Mouse (Mus musculus): ENCODE results near the gene Sult1b1. TPM values are rescaled to one million over a fixed set of nuclear protein-coding genes. Genes with fewer than 3 reads are reported as not detected.

The Sult1b1 gene
- not detected in 2 replicates for polyA plus RNA-seq (2014; fragmentation: Nextera tagmentation; extraction: Ambion mirVana)

DNA sequence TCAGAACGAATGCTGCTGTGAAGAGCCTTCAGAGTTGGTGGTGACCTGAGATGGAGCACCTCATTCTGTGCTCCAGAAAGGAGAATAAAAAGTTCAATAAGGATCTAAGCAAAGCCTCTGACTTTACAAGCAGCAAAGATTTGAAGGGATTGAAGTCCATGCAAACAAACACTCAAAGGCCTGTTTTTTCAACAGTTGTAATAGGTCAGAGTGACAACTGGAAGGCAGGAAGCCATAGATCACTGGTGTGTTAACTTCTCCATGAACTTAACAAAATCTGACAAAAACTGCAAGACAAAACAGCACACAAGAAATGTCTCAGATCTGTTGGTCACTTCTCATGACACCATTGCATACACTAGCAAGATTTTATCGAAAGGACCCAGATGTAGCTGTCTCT lies at the start of gene Sult1b1:
Sult1b1 (minus strand) TSS at position 85 of the 400 bp plus-strand sequence.
- no peak within 1 kb of the TSS for H3K9ac ChIP-seq (ENCODE audit: low read depth, low read length)
- ATAC-seq (replicated peaks; ENCODE audit: insufficient number of reproducible peaks, low FRiP score, low TSS enrichment) = no peak
- no peaks in the 10 kb centered on the region for H3K4me1 ChIP-seq (ENCODE audit: control insufficient read depth, insufficient read depth, low read length)
- H3K4me3 ChIP-seq (ENCODE audit: low read depth, low read length) = no peak within 1 kb of the TSS
- no peaks in the 10 kb centered on the region for H3K27me3 ChIP-seq (ENCODE audit: control insufficient read depth, insufficient read depth, low read length)
- H3K36me3 ChIP-seq (ENCODE audit: control insufficient read depth, insufficient read depth, low read length) = no peaks in the 10 kb centered on the region
- H3K27ac ChIP-seq (ENCODE audit: low read depth, low read length) = no peak within 1 kb of the TSS
- H3K9me3 ChIP-seq (replicated peaks; ENCODE audit: control insufficient read depth, low read length) = no peaks in the 10 kb centered on the region
- no peak within 1 kb of the TSS for H3K4me2 ChIP-seq
- 85% methylated on average over 2 of the region's 2 CpGs for WGBS (ENCODE audit: insufficient replicate concordance)

DNA sequence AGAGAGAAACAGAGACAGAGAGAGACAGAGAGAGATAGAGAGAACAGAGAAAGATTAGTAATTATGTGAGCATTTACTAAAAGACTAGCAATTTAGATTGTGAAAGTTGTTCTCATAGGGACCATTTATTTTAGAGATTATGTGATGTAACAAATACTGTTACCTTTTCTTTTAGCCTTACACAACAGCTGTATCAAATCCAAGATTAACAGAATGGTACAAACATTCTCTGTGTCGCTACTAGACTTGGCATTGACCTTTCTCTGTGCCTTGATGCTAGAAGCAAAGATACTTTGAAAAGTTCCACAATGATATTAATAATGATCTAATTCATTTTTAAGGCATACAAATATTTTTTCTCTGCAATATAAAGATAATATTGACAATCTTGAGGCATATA lies 42.4 kb upstream of the Sult1b1 start:
- no peaks in the 10 kb centered on the region for H3K9me3 ChIP-seq (replicated peaks; ENCODE audit: control insufficient read depth, low read length)
- ATAC-seq (replicated peaks; ENCODE audit: insufficient number of reproducible peaks, low FRiP score, low TSS enrichment) = no peak
- 63% methylated on average over 1 of the region's 1 CpGs for WGBS (ENCODE audit: insufficient replicate concordance)

DNA sequence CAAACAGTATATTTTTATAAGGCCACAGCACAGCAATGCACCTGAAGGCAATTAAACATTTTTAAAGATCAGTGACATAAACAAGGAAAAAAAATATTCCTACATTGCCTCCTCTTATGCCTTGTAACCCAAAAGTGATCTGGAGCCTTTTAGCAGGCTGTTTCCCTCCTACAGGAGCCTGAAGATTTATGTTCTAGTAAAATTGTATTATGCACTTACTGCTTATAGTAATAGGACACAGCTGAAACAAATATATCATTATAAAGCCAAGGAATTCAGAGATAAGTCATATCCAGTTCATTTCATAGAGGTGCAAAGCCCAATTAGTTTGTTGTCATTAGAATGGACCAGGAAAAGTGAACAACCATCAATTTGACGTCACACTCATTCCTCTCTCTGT lies 36.2 kb upstream of the Sult1b1 start:
- Histone ChIP-seq H3K4me1 (ENCODE audit: control insufficient read depth, insufficient read depth, low read length) (no peaks in the 10 kb centered on the region), H3K4me3 (ENCODE audit: low read depth, low read length) (no peak overlapping the region), H3K36me3 (ENCODE audit: control insufficient read depth, insufficient read depth, low read length) (no peaks in the 10 kb centered on the region), H3K4me2 (no peak overlapping the region), H3K27ac (ENCODE audit: low read depth, low read length) (no peak overlapping the region), H3K9me3 (replicated peaks; ENCODE audit: control insufficient read depth, low read length) (no peaks in the 10 kb centered on the region), H3K9ac (ENCODE audit: low read depth, low read length) (no peak overlapping the region), H3K27me3 (ENCODE audit: control insufficient read depth, insufficient read depth, low read length) (no peaks in the 10 kb centered on the region)
- 52% methylated on average over 1 of the region's 1 CpGs for WGBS (ENCODE audit: insufficient replicate concordance)
- no peak for ATAC-seq (replicated peaks; ENCODE audit: insufficient number of reproducible peaks, low FRiP score, low TSS enrichment)

More for the DNA sequence above, 42.4 kb upstream of the Sult1b1 start:
- Histone ChIP-seq H3K27me3 (ENCODE audit: control insufficient read depth, insufficient read depth, low read length) (no peaks in the 10 kb centered on the region), H3K4me3 (ENCODE audit: low read depth, low read length) (no peak overlapping the region), H3K9ac (ENCODE audit: low read depth, low read length) (no peak overlapping the region), H3K36me3 (ENCODE audit: control insufficient read depth, insufficient read depth, low read length) (no peaks in the 10 kb centered on the region), H3K4me2 (no peak overlapping the region), H3K27ac (ENCODE audit: low read depth, low read length) (no peak overlapping the region), H3K4me1 (ENCODE audit: control insufficient read depth, insufficient read depth, low read length) (no peaks in the 10 kb centered on the region)

DNA sequence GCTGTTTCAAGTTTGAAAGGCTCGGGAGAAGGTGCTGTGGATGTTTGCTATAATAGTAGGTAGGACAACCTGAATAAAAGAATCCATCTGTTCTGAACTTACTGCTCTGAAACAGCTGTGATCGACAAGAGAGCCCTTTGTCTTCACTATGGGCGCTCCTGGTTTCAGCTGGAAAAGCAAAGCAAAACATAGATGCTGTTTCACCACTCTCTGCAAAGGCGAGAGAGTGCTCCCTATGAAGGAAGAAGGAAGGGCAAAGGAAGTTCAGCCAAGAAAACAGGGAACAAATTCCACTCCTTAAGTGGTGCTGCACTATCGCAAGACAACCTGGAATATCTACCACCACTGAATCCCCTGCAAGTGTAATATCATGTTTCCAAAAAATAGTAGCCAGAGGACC lies 35.5 kb upstream of the Sult1b1 start:
- no peaks in the 10 kb centered on the region for H3K27me3 ChIP-seq (ENCODE audit: control insufficient read depth, insufficient read depth, low read length)
- H3K36me3 ChIP-seq (ENCODE audit: control insufficient read depth, insufficient read depth, low read length) = no peaks in the 10 kb centered on the region
- ATAC-seq (replicated peaks; ENCODE audit: insufficient number of reproducible peaks, low FRiP score, low TSS enrichment) = no peak
- H3K4me2 ChIP-seq = no peak overlapping the region
- H3K9me3 ChIP-seq (replicated peaks; ENCODE audit: control insufficient read depth, low read length) = no peaks in the 10 kb centered on the region
- H3K4me3 ChIP-seq (ENCODE audit: low read depth, low read length) = no peak overlapping the region
- WGBS (ENCODE audit: insufficient replicate concordance) = 62% methylated on average over 5 of the region's 5 CpGs
- no peak overlapping the region for H3K9ac ChIP-seq (ENCODE audit: low read depth, low read length)
- H3K4me1 ChIP-seq (ENCODE audit: control insufficient read depth, insufficient read depth, low read length) = no peaks in the 10 kb centered on the region
- no peak overlapping the region for H3K27ac ChIP-seq (ENCODE audit: low read depth, low read length)

DNA sequence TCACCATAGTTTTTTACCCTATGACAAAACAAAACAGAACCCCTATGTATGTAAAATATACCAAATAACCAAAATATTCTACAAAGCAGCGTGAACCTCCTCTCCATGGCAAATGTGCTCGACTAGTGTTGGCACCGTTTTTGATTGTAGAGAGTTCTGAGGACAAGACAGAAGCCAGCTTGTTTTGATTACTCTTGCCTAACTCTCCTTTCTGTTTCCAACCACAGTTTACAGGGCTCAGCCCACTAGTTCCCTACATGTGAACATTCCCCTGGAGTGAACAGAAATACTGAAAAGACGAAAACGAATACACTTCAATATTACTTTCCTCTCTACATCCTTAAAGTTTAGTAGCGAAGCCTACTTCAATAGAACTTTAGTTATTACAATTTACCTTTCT lies 34.8 kb upstream of the Sult1b1 start:
- no peaks in the 10 kb centered on the region for H3K9me3 ChIP-seq (replicated peaks; ENCODE audit: control insufficient read depth, low read length)
- no peaks in the 10 kb centered on the region for H3K36me3 ChIP-seq (ENCODE audit: control insufficient read depth, insufficient read depth, low read length)
- H3K4me1 ChIP-seq (ENCODE audit: control insufficient read depth, insufficient read depth, low read length) = no peaks in the 10 kb centered on the region
- no peak for ATAC-seq (replicated peaks; ENCODE audit: insufficient number of reproducible peaks, low FRiP score, low TSS enrichment)
- 80% methylated on average over 6 of the region's 6 CpGs for WGBS (ENCODE audit: insufficient replicate concordance)
- no peak overlapping the region for H3K9ac ChIP-seq (ENCODE audit: low read depth, low read length)
- H3K27ac ChIP-seq (ENCODE audit: low read depth, low read length) = no peak overlapping the region
- H3K4me2 ChIP-seq = no peak overlapping the region
- no peak overlapping the region for H3K4me3 ChIP-seq (ENCODE audit: low read depth, low read length)
- H3K27me3 ChIP-seq (ENCODE audit: control insufficient read depth, insufficient read depth, low read length) = no peaks in the 10 kb centered on the region

DNA sequence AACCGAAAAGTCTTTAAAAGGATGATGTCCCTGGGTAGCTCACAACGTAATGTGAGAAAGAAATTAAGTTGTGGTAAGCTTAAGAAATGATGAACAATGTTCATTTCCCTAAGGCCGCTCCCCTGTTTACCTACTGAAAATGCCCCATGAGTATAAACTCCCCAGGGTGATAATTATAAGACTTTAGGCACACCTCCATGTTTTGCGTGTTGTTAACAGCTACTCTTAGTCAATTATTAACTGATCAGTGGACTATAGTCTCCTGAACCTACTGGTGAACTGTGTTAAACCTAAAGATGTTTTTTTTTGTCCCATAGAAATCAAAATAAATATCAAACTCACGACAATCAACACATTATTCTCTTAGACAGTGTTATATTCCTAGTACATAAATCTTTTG lies 30.9 kb upstream of the Sult1b1 start, which contains the start of gene Sult1d1:
Sult1d1 (minus strand) TSS at position 183 of the 400 bp plus-strand sequence.
- 74% methylated on average over 5 of the region's 5 CpGs for WGBS (ENCODE audit: insufficient replicate concordance)

DNA sequence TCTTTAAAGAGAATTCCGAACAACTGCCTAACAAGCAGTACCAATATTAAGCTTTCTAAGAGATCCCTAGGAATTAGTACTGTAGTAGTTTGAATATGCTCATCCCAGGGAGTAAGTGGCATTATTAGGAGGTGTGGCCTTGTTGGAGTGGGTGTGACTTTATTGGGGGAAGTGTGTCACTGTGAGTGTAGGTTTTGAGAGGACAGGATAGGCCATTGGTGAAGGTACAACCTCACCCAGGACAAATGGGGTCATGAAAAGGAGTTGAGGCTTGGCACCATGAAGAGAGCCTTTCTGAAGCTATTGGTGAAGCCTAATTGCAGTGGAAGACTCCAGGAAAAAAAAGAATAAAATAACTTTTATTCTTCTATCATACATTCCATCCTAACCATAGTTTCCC lies 29.3 kb upstream of the Sult1b1 start:
- H3K27me3 ChIP-seq (ENCODE audit: control insufficient read depth, insufficient read depth, low read length) = no peaks in the 10 kb centered on the region
- H3K9me3 ChIP-seq (replicated peaks; ENCODE audit: control insufficient read depth, low read length) = no peaks in the 10 kb centered on the region
- H3K27ac ChIP-seq (ENCODE audit: low read depth, low read length) = no peak overlapping the region
- no peak overlapping the region for H3K4me3 ChIP-seq (ENCODE audit: low read depth, low read length)
- 73% methylated on average over 1 of the region's 1 CpGs for WGBS (ENCODE audit: insufficient replicate concordance)
- no peaks in the 10 kb centered on the region for H3K4me1 ChIP-seq (ENCODE audit: control insufficient read depth, insufficient read depth, low read length)
- no peak overlapping the region for H3K4me2 ChIP-seq
- no peak overlapping the region for H3K9ac ChIP-seq (ENCODE audit: low read depth, low read length)
- ATAC-seq (replicated peaks; ENCODE audit: insufficient number of reproducible peaks, low FRiP score, low TSS enrichment) = no peak
- no peaks in the 10 kb centered on the region for H3K36me3 ChIP-seq (ENCODE audit: control insufficient read depth, insufficient read depth, low read length)

More for the DNA sequence above, 30.9 kb upstream of the Sult1b1 start, which contains the start of gene Sult1d1:
- H3K4me3 ChIP-seq (ENCODE audit: low read depth, low read length) = no peak within 1 kb of the TSS
- H3K4me2 ChIP-seq = no peak within 1 kb of the TSS
- no peak within 1 kb of the TSS for H3K27ac ChIP-seq (ENCODE audit: low read depth, low read length)
- no peaks in the 10 kb centered on the region for H3K27me3 ChIP-seq (ENCODE audit: control insufficient read depth, insufficient read depth, low read length)
- H3K4me1 ChIP-seq (ENCODE audit: control insufficient read depth, insufficient read depth, low read length) = no peaks in the 10 kb centered on the region
- no peaks in the 10 kb centered on the region for H3K36me3 ChIP-seq (ENCODE audit: control insufficient read depth, insufficient read depth, low read length)
- H3K9ac ChIP-seq (ENCODE audit: low read depth, low read length) = no peak within 1 kb of the TSS
- H3K9me3 ChIP-seq (replicated peaks; ENCODE audit: control insufficient read depth, low read length) = no peaks in the 10 kb centered on the region
- no peak for ATAC-seq (replicated peaks; ENCODE audit: insufficient number of reproducible peaks, low FRiP score, low TSS enrichment)

DNA sequence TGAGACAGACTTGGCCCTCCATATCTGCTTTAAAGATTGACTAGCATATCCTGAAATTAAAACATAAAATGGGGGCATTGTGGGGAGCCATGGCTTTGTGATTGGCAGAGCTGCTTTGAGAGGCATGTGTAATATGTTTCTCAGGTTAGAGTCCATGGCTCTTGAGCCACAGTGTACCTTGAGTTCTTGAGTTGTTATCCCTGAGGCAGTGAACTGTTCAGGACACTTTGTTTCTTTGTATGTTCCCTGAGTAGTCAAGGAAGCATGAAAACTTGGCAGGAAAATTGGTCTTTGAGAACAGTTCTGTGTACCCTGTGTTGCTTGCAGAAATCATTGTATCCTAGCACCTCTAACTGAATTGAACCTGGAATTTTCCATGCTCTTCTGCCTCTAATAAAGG lies 25.0 kb upstream of the Sult1b1 start:
- Histone ChIP-seq H3K9ac (ENCODE audit: low read depth, low read length) (no peak overlapping the region), H3K36me3 (ENCODE audit: control insufficient read depth, insufficient read depth, low read length) (no peaks in the 10 kb centered on the region), H3K4me2 (no peak overlapping the region), H3K27me3 (ENCODE audit: control insufficient read depth, insufficient read depth, low read length) (no peaks in the 10 kb centered on the region), H3K4me1 (ENCODE audit: control insufficient read depth, insufficient read depth, low read length) (no peaks in the 10 kb centered on the region), H3K4me3 (ENCODE audit: low read depth, low read length) (no peak overlapping the region), H3K27ac (ENCODE audit: low read depth, low read length) (no peak overlapping the region), H3K9me3 (replicated peaks; ENCODE audit: control insufficient read depth, low read length) (no peaks in the 10 kb centered on the region)
- ATAC-seq (replicated peaks; ENCODE audit: insufficient number of reproducible peaks, low FRiP score, low TSS enrichment) = no peak

DNA sequence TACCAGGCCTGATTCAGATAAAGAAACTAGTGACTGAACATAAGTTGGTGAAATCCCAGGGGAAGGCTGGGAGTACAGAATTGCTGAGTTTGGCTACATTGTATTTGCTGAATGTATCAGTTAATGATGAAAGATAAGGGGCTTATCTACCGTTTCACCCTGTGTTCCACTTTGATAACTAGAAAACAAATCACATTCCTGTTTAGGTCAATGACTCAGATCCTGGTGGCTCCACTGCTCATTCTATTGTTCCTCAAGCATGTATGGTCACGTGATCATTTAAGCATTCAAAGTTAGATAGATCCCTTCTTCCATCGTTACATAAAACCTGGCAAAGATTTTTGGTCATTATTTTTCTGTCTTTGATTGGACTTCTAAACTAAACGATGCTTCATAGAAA lies 24.5 kb upstream of the Sult1b1 start:
- Histone ChIP-seq H3K4me3 (ENCODE audit: low read depth, low read length) (no peak overlapping the region), H3K36me3 (ENCODE audit: control insufficient read depth, insufficient read depth, low read length) (no peaks in the 10 kb centered on the region), H3K4me2 (no peak overlapping the region), H3K9me3 (replicated peaks; ENCODE audit: control insufficient read depth, low read length) (no peaks in the 10 kb centered on the region), H3K27me3 (ENCODE audit: control insufficient read depth, insufficient read depth, low read length) (no peaks in the 10 kb centered on the region), H3K9ac (ENCODE audit: low read depth, low read length) (no peak overlapping the region), H3K27ac (ENCODE audit: low read depth, low read length) (no peak overlapping the region), H3K4me1 (ENCODE audit: control insufficient read depth, insufficient read depth, low read length) (no peaks in the 10 kb centered on the region)
- ATAC-seq (replicated peaks; ENCODE audit: insufficient number of reproducible peaks, low FRiP score, low TSS enrichment) = no peak
- WGBS (ENCODE audit: insufficient replicate concordance) = 57% methylated on average over 4 of the region's 4 CpGs
